Mouse (Mus musculus): Measurements from ENCODE around the gene Gbgt1. TPM values are rescaled to one million over a fixed set of nuclear protein-coding genes. Genes with fewer than 3 reads are reported as not detected.
A peak's percentile ranks its signal among the peaks of the same experiment; 100 is the strongest.
"Not testable (repeated sequence)": the region's sequence is repeated elsewhere in the genome, so short reads cannot be mapped to it uniquely, and the experiment has no call there.

The Gbgt1 gene
- polyA plus RNA-seq, 1 experiment from 2014 or later: not detected

DNA sequence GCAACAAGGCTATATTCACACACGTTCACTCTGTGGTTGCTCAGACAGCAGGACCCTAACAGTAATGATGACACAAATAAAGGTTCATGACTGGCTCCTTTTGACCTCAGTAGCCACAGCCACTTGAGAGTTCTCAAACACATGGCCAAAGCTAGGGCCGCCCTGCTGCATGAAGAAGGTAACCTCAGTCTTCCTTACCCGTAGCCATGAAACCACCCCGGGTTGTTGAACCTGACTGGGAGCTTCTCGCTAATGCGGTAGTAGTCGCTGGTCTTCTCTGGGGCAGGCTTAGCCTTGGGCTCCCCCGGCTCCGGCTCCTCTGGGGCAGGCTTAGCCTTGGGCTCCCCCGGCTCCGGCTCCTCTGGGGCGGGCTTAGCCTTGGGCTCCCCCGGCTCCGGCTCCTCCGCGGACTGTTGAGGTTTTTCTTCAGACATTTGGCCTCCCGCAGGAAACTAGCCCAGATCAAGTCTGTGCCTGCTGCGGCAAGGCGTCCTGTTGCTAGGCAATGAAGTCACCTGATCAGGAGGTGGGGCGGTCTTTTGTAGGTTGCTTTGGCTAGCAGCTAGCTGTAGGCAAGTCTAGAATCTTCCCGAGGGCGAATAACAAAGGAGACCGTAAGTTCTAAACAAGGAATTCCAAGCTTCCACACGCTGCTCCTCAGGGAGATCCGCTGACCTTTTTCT is 30.7 kb upstream of the Gbgt1 start, which contains the start of gene 1700007K13Rik:
Gene 1700007K13Rik (minus strand): TSS at position 497 of the 683 bp plus-strand sequence.
- Histone ChIP-seq H3K27me3 (ENCODE audit: control insufficient read depth, insufficient read depth, low read length) (peaks cover 17% of the 10 kb centered on the region), H3K9me3 (ENCODE audit: control insufficient read depth, low read length) (no peaks in the 10 kb centered on the region), H3K4me1 (ENCODE audit: control insufficient read depth in 2 of 2, insufficient read depth in 2 of 2, low read length in 2 of 2) (peaks cover 8 to 13% of the 10 kb centered on the region in 2 experiments), H3K4me3 (ENCODE audit: control insufficient read depth in 1 of 2, insufficient read depth in 1 of 2, low read depth in 1 of 2, low read length in 2 of 2) (peak within 1 kb of the TSS; percentile 13 to 27), H3K9ac (ENCODE audit: low read length) (peak within 1 kb of the TSS; percentile 48), H3K36me3 (ENCODE audit: control insufficient read depth, insufficient read depth, low read length) (peaks cover 21% of the 10 kb centered on the region), H3K4me2 (ENCODE audit: low read length) (peak within 1 kb of the TSS; percentile 65), H3K27ac (replicated peaks in 1 of 2; ENCODE audit: control insufficient read depth in 1 of 2, insufficient read depth in 1 of 2, low read depth in 2 of 2, low read length in 2 of 2) (no peak within 1 kb of the TSS)
- 0 out of 2 replicates have a peak, but pooled peaks have one; percentile 33 for ATAC-seq (ENCODE audit: insufficient number of reproducible peaks, insufficient read depth, low FRiP score, low read depth)
- 3% methylated on average over 25 of the region's 25 CpGs for WGBS

DNA sequence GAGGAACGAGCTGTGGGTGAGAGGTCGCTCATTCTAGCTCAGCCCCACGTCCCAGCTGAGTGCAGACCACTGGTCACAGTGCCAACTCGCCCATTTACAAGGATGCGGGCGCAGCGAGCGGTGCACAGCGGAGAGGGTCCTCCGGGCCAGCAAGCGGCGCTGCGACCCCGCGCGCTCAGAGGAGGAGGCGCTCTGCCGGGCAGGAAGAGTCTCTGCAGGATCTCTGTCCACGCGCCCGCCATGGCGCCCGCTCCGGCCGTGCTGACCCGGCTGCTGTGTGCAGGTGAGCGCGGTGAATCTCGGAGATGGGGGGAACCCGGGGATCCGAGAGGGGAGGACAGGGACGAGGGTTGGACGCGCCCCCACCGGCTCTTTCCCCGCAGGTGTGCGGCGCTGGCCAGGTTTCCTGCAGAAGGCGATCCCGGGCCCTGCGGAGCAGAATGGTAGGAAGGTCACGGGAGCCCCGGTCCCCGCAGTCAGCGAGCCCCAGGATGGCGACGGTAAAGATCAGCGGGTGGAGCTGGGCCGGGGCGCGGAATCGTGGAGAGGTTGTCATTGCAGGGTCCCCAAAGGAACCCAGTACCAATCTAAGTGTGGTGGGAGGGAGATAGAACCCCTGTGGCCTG is 28.7 kb upstream of the Gbgt1 start, which contains the start of gene Mrps2:
Gene Mrps2 (plus strand): TSS at position 207 of the 626 bp plus-strand sequence.
- Histone ChIP-seq H3K27me3 (ENCODE audit: control insufficient read depth, insufficient read depth, low read length) (peaks cover 17% of the 10 kb centered on the region), H3K9ac (ENCODE audit: low read length) (peak within 1 kb of the TSS; percentile 89), H3K36me3 (ENCODE audit: control insufficient read depth, insufficient read depth, low read length) (peaks cover 28% of the 10 kb centered on the region), H3K4me3 (ENCODE audit: control insufficient read depth in 1 of 2, insufficient read depth in 1 of 2, low read depth in 1 of 2, low read length in 2 of 2) (peak within 1 kb of the TSS; percentile 71 to 83), H3K9me3 (ENCODE audit: control insufficient read depth, low read length) (peaks cover 4% of the 10 kb centered on the region; the same call in 1 of the 2 replicates), H3K27ac (replicated peaks in 1 of 2; ENCODE audit: control insufficient read depth in 1 of 2, insufficient read depth in 1 of 2, low read depth in 2 of 2, low read length in 2 of 2) (peak within 1 kb of the TSS in 1 of 2 experiments; percentile 57; a peak in 2 of 4 replicates), H3K4me2 (ENCODE audit: low read length) (peak within 1 kb of the TSS; percentile 82), H3K4me1 (ENCODE audit: control insufficient read depth in 2 of 2, insufficient read depth in 2 of 2, low read length in 2 of 2) (peaks cover 8 to 13% of the 10 kb centered on the region in 2 experiments)
- peak; percentile 89 for ATAC-seq (ENCODE audit: insufficient number of reproducible peaks, insufficient read depth, low FRiP score, low read depth)
- WGBS: under 1% methylated on average over 50 of the region's 52 CpGs

DNA sequence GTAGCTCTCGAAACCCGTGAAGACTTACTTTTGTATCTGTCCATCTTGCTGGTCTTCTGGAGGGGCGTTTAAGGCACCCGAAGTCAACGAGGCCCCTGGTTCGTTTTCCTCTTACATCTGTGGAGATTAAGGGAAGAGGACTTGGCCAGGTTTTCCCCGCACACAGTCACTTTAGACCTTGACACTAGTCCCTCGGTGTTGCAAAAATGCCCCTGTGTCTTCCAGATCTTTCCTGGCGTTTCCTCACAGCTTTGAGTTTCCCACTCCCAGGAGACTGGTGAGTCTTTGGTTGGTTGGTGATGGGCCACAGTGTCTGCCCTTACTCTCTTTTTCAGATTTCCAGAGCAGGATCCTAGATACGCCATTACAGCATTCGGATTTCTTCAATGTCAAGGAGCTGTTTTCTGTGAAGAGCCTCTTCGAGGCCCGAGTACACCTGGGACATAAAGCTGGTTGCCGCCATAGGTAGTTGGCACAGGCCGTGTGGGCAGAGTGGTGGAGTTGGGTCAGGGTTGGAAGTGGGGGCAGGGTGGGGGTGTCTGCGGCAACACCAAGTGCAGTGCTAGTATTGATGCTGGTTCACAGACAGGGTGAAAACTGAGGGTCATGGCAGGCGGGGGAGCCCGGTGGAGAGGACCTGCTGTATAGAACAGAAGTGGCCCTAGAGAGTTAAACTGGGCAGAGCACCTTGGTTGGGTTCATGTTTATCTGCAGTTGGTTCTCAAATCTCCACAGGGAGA is 28.0 kb upstream of the Gbgt1 start:
- Histone ChIP-seq H3K36me3 (ENCODE audit: control insufficient read depth, insufficient read depth, low read length) (peaks cover 28% of the 10 kb centered on the region), H3K9ac (ENCODE audit: low read length) (peak overlapping the region; percentile 89), H3K4me1 (ENCODE audit: control insufficient read depth in 2 of 2, insufficient read depth in 2 of 2, low read length in 2 of 2) (peaks cover 8 to 13% of the 10 kb centered on the region in 2 experiments), H3K9me3 (ENCODE audit: control insufficient read depth, low read length) (peaks cover 6% of the 10 kb centered on the region; the same call in 1 of the 2 replicates), H3K27ac (replicated peaks in 1 of 2; ENCODE audit: control insufficient read depth in 1 of 2, insufficient read depth in 1 of 2, low read depth in 2 of 2, low read length in 2 of 2) (no peak overlapping the region), H3K4me3 (ENCODE audit: control insufficient read depth in 1 of 2, insufficient read depth in 1 of 2, low read depth in 1 of 2, low read length in 2 of 2) (peak overlapping the region; percentile 71 to 83), H3K27me3 (ENCODE audit: control insufficient read depth, insufficient read depth, low read length) (peaks cover 17% of the 10 kb centered on the region), H3K4me2 (ENCODE audit: low read length) (peak overlapping the region; percentile 82)
- ATAC-seq (ENCODE audit: insufficient number of reproducible peaks, insufficient read depth, low FRiP score, low read depth): no peak
- WGBS: 48% methylated on average over 18 of the region's 18 CpGs

DNA sequence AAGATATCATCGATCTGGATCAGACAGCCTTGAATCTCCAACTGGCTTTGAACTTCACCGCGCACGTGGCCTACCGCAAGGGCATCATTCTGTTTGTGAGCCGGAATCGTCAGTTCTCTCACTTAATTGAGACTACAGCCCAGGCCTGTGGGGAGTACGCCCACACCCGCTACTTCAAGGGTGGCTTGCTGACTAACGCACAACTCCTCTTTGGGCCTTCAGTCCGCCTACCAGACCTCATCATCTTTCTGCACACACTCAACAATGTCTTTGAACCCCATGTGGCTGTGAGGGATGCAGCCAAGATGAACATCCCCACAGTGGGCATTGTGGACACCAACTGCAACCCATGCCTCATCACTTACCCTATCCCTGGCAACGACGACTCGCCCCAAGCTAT is 27.2 kb upstream of the Gbgt1 start:
- Histone ChIP-seq H3K36me3 (ENCODE audit: control insufficient read depth, insufficient read depth, low read length) (peaks cover 28% of the 10 kb centered on the region), H3K4me1 (ENCODE audit: control insufficient read depth in 2 of 2, insufficient read depth in 2 of 2, low read length in 2 of 2) (peaks cover 8 to 13% of the 10 kb centered on the region in 2 experiments), H3K9me3 (ENCODE audit: control insufficient read depth, low read length) (peaks cover 6% of the 10 kb centered on the region; the same call in 1 of the 2 replicates), H3K4me3 (ENCODE audit: control insufficient read depth in 1 of 2, insufficient read depth in 1 of 2, low read depth in 1 of 2, low read length in 2 of 2) (no peak overlapping the region), H3K27ac (replicated peaks in 1 of 2; ENCODE audit: control insufficient read depth in 1 of 2, insufficient read depth in 1 of 2, low read depth in 2 of 2, low read length in 2 of 2) (no peak overlapping the region), H3K27me3 (ENCODE audit: control insufficient read depth, insufficient read depth, low read length) (peaks cover 14% of the 10 kb centered on the region), H3K9ac (ENCODE audit: low read length) (no peak overlapping the region), H3K4me2 (ENCODE audit: low read length) (no peak overlapping the region)
- 96% methylated on average over 14 of the region's 14 CpGs for WGBS
- ATAC-seq (ENCODE audit: insufficient number of reproducible peaks, insufficient read depth, low FRiP score, low read depth): no peak

DNA sequence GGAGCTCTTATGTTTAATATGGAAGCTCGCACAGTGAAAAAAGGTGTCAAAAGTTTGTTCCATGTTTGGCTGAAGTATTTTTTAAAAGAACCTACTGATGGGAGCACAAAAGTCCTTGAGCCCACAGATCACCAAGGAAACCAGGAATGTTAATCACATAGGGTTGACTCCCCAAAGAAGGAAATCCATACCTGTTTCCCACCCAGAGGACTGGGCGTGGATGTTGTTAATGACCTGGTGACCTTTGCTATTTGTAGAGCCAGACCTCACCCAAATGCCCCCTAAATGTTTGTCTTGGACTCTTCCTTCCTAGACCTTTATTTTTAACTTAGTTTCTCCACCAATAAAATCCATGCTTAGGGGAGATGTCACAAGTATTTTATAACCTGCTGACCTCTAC is 26.1 kb upstream of the Gbgt1 start:
- Histone ChIP-seq H3K27me3 (ENCODE audit: control insufficient read depth, insufficient read depth, low read length) (peaks cover 3% of the 10 kb centered on the region), H3K9me3 (ENCODE audit: control insufficient read depth, low read length) (peaks cover 6% of the 10 kb centered on the region; the same call in 1 of the 2 replicates), H3K27ac (replicated peaks in 1 of 2; ENCODE audit: control insufficient read depth in 1 of 2, insufficient read depth in 1 of 2, low read depth in 2 of 2, low read length in 2 of 2) (no peak overlapping the region), H3K36me3 (ENCODE audit: control insufficient read depth, insufficient read depth, low read length) (peaks cover 28% of the 10 kb centered on the region), H3K9ac (ENCODE audit: low read length) (no peak overlapping the region), H3K4me2 (ENCODE audit: low read length) (no peak overlapping the region), H3K4me1 (ENCODE audit: control insufficient read depth in 2 of 2, insufficient read depth in 2 of 2, low read length in 2 of 2) (peaks cover 8 to 13% of the 10 kb centered on the region in 2 experiments), H3K4me3 (ENCODE audit: control insufficient read depth in 1 of 2, insufficient read depth in 1 of 2, low read depth in 1 of 2, low read length in 2 of 2) (no peak overlapping the region)
- WGBS: 93% methylated on average over 2 of the region's 2 CpGs
- ATAC-seq (ENCODE audit: insufficient number of reproducible peaks, insufficient read depth, low FRiP score, low read depth): no peak

DNA sequence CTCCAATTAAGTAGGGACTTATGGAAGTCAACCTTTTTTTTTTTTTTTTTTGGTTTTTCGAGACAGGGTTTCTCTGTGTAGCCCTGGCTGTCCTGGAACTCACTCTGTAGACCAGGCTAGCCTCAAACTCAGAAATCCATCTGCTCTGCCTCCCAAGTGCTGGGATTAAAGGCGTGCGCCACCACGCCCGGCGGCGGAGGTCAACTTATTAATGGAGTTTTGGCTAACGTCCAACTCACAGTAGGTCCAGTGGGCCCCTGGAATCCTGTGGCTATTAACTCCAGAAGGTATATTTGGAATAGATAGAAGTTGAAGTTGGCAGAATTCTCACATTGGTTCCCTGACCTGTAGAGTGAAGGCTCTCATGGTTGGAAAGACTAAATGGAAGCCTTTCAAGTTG is 24.7 kb upstream of the Gbgt1 start:
- H3K4me2 ChIP-seq (ENCODE audit: low read length); ATAC-seq (ENCODE audit: insufficient number of reproducible peaks, insufficient read depth, low FRiP score, low read depth); H3K27ac ChIP-seq (replicated peaks in 1 of 2; ENCODE audit: control insufficient read depth in 1 of 2, insufficient read depth in 1 of 2, low read depth in 2 of 2, low read length in 2 of 2); H3K4me1 ChIP-seq (ENCODE audit: control insufficient read depth in 2 of 2, insufficient read depth in 2 of 2, low read length in 2 of 2); H3K9me3 ChIP-seq (ENCODE audit: control insufficient read depth, low read length); H3K27me3 ChIP-seq (ENCODE audit: control insufficient read depth, insufficient read depth, low read length); H3K4me3 ChIP-seq (ENCODE audit: control insufficient read depth in 1 of 2, insufficient read depth in 1 of 2, low read depth in 1 of 2, low read length in 2 of 2); H3K9ac ChIP-seq (ENCODE audit: low read length): not testable (repeated sequence)
- 92% methylated on average over 7 of the region's 8 CpGs for WGBS
- H3K36me3 ChIP-seq (ENCODE audit: control insufficient read depth, insufficient read depth, low read length): peaks cover 28% of the 10 kb centered on the region

DNA sequence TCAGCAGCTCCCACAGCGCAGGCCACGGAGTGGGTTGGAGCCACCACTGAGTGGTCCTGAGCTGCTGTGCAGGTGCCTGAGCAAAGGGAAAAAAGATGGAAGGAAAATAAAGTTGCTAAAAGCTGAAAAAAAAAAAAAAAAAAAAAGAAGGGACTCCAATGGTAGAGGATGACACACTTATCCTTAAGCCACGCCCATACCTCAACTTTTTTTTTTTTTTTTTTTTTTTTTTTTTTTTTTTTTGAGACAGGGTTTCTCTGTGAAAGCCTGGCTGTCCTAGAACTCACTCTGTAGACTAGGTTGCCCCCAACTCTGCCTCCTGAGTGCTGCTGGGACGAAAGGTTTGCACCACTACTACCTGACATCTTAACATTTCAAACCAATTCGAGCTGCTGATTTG is 18.7 kb upstream of the Gbgt1 start:
- not testable (repeated sequence) for H3K27ac ChIP-seq (replicated peaks in 1 of 2; ENCODE audit: control insufficient read depth in 1 of 2, insufficient read depth in 1 of 2, low read depth in 2 of 2, low read length in 2 of 2); H3K9me3 ChIP-seq (ENCODE audit: control insufficient read depth, low read length); H3K9ac ChIP-seq (ENCODE audit: low read length); H3K36me3 ChIP-seq (ENCODE audit: control insufficient read depth, insufficient read depth, low read length); H3K4me3 ChIP-seq (ENCODE audit: control insufficient read depth in 1 of 2, insufficient read depth in 1 of 2, low read depth in 1 of 2, low read length in 2 of 2); H3K4me2 ChIP-seq (ENCODE audit: low read length); H3K4me1 ChIP-seq (ENCODE audit: control insufficient read depth in 2 of 2, insufficient read depth in 2 of 2, low read length in 2 of 2); H3K27me3 ChIP-seq (ENCODE audit: control insufficient read depth, insufficient read depth, low read length); ATAC-seq (ENCODE audit: insufficient number of reproducible peaks, insufficient read depth, low FRiP score, low read depth)
- WGBS: 86% methylated on average over 5 of the region's 5 CpGs
